Mouse (Mus musculus): ENCODE results near the gene Tle2. TPM values are rescaled to one million over a fixed set of nuclear protein-coding genes. Genes with fewer than 3 reads are reported as not detected.

Tle2 gene
- polyA plus RNA-seq, 1 experiment from 2014 or later = 46.9 TPM

DNA sequence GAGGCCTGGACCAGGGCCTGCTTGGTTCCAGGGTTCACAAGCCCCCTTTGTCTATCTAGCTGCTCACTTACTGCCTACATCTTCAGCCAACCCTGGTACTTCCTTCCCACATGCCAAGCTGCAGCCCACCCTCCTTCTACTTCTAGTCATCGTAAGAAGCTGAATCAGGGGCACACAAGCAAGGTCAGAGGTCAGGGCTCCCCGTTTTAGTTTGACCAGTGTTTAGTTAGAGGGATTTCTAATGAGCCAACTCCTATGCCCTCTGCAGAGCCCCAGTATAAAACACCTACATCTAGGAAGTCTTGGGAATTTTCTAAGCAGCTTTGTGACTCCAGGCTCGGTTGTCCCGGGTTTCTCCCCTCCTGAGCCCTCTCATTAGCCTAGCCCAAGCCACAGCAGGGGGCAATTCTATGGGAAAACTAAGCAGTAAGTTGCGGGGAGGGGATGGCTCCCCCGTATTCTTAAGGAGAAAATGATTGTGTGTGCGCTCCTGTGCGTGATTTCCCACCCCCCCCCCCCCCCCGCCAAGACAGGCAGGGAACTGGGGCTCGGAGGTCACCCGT lies 4.0 kb upstream of the Tle2 start:
- peak; percentile 1; the same call in 1 of the 2 replicates for ATAC-seq (ENCODE audit: low FRiP score, low read depth)
- Histone ChIP-seq H3K4me2 (peak overlapping the region; percentile 84), H3K9ac (no peak overlapping the region), H3K9me3 (no peaks in the 10 kb centered on the region), H3K27ac (replicated peaks) (peak overlapping the region; percentile 82), H3K27me3 (peaks cover 35% of the 10 kb centered on the region), H3K36me3 (peaks cover 10% of the 10 kb centered on the region), H3K4me1 (replicated peaks) (peaks cover 59% of the 10 kb centered on the region), H3K4me3 (peak overlapping the region; percentile 45)
- WGBS = under 1% methylated on average over 8 of the region's 11 CpGs

DNA sequence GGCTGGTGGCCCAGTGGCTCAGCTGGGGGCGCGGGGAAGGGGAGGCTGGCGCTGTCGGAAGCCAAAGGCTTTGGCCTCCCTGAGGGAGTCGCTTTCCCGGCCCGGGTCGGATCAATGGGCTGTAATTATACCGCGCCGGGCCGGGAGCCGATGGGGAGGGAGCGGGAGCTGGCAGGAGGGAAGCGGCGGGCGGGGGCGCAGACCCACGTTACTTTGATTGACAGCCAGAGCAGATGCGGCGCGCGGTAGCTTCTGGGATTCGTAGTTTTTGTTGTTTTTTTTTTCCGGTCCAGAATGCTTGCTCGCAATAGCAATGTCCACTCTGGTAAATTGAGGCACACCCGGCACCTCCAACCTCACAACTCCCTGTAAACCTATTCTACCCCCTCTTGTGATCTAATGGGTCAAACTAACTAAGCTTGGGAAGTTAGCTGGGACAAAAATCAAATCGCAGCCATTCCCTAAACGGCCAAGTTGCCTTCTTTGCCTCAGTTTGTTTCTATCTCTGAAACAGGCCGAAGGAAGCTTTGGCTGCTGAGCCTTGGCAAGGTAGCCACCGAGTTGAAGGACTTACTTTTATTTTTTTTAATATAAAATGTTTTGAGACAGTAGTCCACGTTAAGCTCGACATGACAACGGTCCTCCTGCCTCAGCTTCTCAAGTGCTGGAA lies 3.4 kb upstream of the Tle2 start:
- peaks cover 4% of the 10 kb centered on the region for H3K36me3 ChIP-seq
- no peaks in the 10 kb centered on the region for H3K9me3 ChIP-seq
- H3K9ac ChIP-seq = no peak overlapping the region; the same call in 1 of the 2 replicates
- H3K4me1 ChIP-seq (replicated peaks) = peaks cover 65% of the 10 kb centered on the region
- H3K4me3 ChIP-seq = peak overlapping the region; percentile 45
- WGBS = 0% methylated on average over 34 of the region's 34 CpGs
- peak overlapping the region; percentile 84 for H3K4me2 ChIP-seq
- H3K27me3 ChIP-seq = peaks cover 32% of the 10 kb centered on the region
- ATAC-seq (ENCODE audit: low FRiP score, low read depth) = peak; percentile 55
- H3K27ac ChIP-seq (replicated peaks) = peak overlapping the region; percentile 82

DNA sequence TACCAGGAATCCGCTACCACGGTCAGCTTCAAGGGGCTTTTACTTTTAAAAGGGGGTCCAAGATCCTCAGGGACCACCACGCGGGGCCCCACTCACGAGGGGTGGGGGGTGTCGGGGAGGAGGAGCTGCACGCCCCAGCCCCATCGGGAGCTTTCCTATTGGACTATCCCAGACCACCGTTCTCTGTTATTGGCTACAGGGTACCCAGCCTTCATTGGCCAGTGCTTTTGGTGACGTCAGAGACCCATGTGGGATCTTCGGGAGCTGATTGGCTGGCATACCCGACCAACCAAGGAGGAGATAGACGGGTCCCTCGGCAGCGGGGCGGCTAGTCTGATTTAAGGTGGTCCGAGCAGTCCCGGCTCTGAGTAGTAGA lies 2.9 kb upstream of the Tle2 start:
- Histone ChIP-seq H3K4me3 (peak overlapping the region; percentile 45), H3K36me3 (no peaks in the 10 kb centered on the region), H3K27me3 (peaks cover 34% of the 10 kb centered on the region), H3K27ac (replicated peaks) (peak overlapping the region; percentile 82), H3K4me1 (replicated peaks) (peaks cover 70% of the 10 kb centered on the region), H3K4me2 (peak overlapping the region; percentile 84), H3K9ac (no peak overlapping the region; the same call in 1 of the 2 replicates), H3K9me3 (no peaks in the 10 kb centered on the region)
- WGBS = under 1% methylated on average over 18 of the region's 18 CpGs
- peak; percentile 93 for ATAC-seq (ENCODE audit: low FRiP score, low read depth)

DNA sequence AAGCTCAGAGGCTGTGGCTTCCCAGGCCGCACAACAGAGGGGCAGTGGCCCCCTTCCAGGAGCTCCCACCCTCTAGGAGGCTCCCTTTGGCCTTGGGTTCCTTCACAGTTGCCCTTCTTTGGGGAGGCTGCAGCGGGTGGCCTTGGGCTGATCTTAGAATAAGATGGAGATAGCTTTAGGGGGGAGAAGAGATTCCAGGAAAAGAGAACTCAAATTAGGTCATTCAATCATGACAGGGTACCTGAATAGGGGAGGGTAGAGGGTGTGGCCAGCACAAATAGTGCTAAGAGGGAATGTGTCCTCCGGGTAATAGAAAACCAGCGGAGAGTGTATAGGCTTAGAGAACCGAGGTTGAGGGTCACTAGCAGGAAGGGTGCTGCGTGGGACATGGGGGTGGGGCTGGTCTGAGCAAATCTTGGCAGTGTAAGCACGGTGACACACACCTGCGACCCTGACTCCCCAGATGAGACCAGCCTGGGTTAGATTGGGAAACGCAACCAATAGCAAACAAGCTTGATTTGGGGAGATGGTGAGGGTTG lies 2.2 kb upstream of the Tle2 start:
- Histone ChIP-seq H3K9ac (no peak overlapping the region), H3K4me3 (peak overlapping the region; percentile 45), H3K27ac (replicated peaks) (0 out of 2 replicates have a peak overlapping the region, but pooled peaks have one; percentile 4), H3K9me3 (no peaks in the 10 kb centered on the region), H3K4me1 (replicated peaks) (peaks cover 70% of the 10 kb centered on the region), H3K36me3 (no peaks in the 10 kb centered on the region), H3K4me2 (peak overlapping the region; percentile 84), H3K27me3 (peaks cover 34% of the 10 kb centered on the region)
- peak; percentile 7; the same call in 1 of the 2 replicates for ATAC-seq (ENCODE audit: low FRiP score, low read depth)
- WGBS = 3% methylated on average over 9 of the region's 9 CpGs

DNA sequence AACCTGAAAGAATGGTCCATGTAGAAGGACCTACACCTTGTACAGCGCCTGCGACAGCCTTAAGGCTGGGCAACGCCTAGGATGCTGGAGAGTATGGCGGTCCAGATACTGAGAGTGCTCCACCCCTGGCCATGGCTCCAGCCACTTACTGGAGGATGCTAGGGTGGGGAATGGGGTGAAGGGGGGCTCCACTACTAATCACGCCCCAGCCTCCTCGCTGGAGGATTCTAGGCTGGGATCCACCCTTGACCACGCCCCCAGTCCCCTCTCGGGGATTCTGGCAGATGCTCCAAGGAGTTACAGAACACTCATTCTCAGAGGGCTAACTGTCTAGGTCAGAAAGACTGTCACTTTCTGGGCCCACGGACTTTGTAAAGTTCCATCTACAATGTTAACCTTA lies 1.4 kb upstream of the Tle2 start:
- ATAC-seq (ENCODE audit: low FRiP score, low read depth) = no peak
- 11% methylated on average over 9 of the region's 9 CpGs for WGBS
- Histone ChIP-seq H3K9me3 (no peaks in the 10 kb centered on the region), H3K27me3 (peaks cover 40% of the 10 kb centered on the region), H3K4me3 (no peak overlapping the region), H3K9ac (no peak overlapping the region), H3K27ac (replicated peaks) (no peak overlapping the region), H3K4me1 (replicated peaks) (peaks cover 70% of the 10 kb centered on the region), H3K4me2 (no peak overlapping the region), H3K36me3 (no peaks in the 10 kb centered on the region)

DNA sequence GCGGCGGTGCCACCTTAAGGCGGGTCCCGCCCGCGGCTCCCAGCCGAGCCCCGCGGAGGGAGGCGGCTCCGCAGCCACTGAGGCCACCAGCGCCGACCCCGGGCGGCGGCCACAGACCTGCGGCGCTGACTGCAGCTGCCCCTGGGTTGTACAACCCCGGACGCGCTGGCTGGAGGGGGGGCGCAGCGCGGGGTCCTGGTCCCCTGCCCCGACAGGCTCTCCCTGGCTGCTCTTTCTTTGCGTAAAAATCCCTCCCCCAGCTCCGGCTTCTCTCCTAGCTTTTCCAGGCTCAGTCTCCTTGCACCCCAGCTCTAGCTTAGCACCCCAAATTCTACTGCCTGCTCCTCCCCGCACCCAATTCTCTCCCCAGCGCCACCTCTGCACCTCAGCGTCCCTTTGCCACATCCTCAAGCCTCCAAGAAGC lies 859 bp downstream of the Tle2 start:
- H3K27me3 ChIP-seq = peaks cover 54% of the 10 kb centered on the region
- H3K4me2 ChIP-seq = peak overlapping the region; percentile 86
- peak overlapping the region; percentile 61 for H3K9ac ChIP-seq
- peak overlapping the region; percentile 68 for H3K4me3 ChIP-seq
- WGBS = under 1% methylated on average over 30 of the region's 30 CpGs
- no peaks in the 10 kb centered on the region for H3K36me3 ChIP-seq
- no peaks in the 10 kb centered on the region for H3K9me3 ChIP-seq
- no peak overlapping the region for H3K27ac ChIP-seq (replicated peaks)
- H3K4me1 ChIP-seq (replicated peaks) = peaks cover 52% of the 10 kb centered on the region
- ATAC-seq (ENCODE audit: low FRiP score, low read depth) = no peak

DNA sequence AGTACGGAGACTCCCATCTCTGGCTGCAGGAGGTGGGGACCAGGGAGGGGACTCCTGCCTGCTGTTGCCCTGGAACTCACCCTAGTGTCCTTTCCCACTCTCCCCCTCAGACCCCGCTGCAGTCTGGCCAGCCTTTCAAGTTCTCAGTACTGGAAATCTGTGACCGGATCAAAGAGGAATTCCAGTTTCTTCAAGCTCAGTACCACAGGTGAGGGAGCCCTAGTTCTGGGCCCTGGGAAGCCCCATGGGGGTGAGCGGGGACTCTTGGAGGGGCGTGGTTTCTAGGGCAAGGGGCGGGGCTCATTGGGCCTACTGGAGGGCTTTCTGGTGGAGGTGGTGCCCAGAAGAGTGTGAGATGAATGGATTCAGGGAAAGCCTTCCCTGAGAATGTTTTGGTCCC lies 1.3 kb downstream of the Tle2 start:
- Histone ChIP-seq H3K36me3 (no peaks in the 10 kb centered on the region), H3K4me3 (peak overlapping the region; percentile 68), H3K4me1 (replicated peaks) (peaks cover 51% of the 10 kb centered on the region), H3K4me2 (peak overlapping the region; percentile 86), H3K9ac (peak overlapping the region; percentile 61), H3K9me3 (no peaks in the 10 kb centered on the region), H3K27ac (replicated peaks) (no peak overlapping the region), H3K27me3 (peaks cover 58% of the 10 kb centered on the region)
- ATAC-seq (ENCODE audit: low FRiP score, low read depth) = no peak
- WGBS = 0% methylated on average over 6 of the region's 6 CpGs

DNA sequence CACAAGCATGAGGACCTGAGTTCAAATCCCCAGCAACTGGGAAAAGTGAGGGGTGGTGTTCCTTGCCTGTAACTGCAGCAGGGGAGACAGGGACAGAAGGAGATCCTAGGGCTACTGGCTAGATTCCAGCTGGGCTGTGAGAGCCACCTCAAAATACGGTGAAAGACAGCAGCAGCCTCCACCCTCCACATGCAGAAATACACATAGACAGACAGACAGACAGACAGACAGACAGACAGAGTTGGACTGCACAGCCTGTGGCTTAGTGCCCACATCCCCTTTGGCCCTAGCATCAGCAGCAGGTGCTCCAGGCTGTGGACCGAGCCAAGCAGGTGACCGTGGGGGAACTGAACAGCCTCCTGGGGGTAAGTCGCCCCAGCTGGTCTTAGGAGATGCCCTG lies 5.6 kb downstream of the Tle2 start:
- 63% methylated on average over 4 of the region's 4 CpGs for WGBS
- peaks cover 64% of the 10 kb centered on the region for H3K27me3 ChIP-seq
- 0 out of 2 replicates have a peak, but pooled peaks cover under 1% of the 10 kb centered on the region for H3K36me3 ChIP-seq
- H3K9me3 ChIP-seq = no peaks in the 10 kb centered on the region
- H3K4me2 ChIP-seq = no peak overlapping the region; the same call in 1 of the 2 replicates
- H3K9ac ChIP-seq = no peak overlapping the region
- H3K4me3 ChIP-seq = no peak overlapping the region
- no peak for ATAC-seq (ENCODE audit: low FRiP score, low read depth)
- no peak overlapping the region for H3K27ac ChIP-seq (replicated peaks)
- peaks cover 32% of the 10 kb centered on the region for H3K4me1 ChIP-seq (replicated peaks)

DNA sequence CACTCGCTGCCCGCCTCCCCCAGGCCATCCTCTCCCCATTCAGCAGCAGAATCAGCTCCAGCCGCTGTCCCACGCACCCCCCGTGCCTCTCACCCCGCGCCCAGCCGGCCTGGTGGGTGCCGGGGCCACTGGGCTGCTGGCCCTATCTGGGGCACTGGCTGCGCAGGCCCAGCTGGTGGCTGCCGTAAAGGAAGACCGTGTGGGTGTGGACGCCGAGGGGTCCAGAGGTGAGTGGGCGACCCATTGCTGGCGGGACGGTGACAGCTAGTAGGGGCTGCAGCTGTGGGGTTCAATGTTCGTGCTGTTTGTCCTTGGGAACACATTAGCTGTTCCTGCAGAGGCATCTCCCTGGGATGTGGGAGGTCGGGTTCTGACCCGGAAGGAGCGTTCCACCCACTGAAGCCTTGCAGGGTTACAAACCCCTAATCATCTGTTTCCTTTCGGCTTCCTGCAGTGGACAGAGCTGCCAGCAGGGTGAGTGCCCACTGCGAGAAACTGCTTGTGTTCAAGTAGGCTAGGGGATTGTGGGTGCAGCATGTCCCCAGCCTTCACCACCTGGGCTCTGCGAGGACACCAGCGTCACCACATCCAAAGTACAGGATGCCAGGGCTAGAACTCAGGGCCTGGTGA lies 6.2 kb downstream of the Tle2 start:
- Histone ChIP-seq H3K4me2 (no peak overlapping the region; the same call in 1 of the 2 replicates), H3K4me1 (replicated peaks) (peaks cover 26% of the 10 kb centered on the region), H3K4me3 (no peak overlapping the region), H3K9ac (no peak overlapping the region), H3K9me3 (no peaks in the 10 kb centered on the region), H3K36me3 (peaks cover 4% of the 10 kb centered on the region; the same call in 1 of the 2 replicates), H3K27ac (replicated peaks) (no peak overlapping the region), H3K27me3 (peaks cover 69% of the 10 kb centered on the region)
- WGBS = 57% methylated on average over 25 of the region's 25 CpGs
- ATAC-seq (ENCODE audit: low FRiP score, low read depth) = no peak

DNA sequence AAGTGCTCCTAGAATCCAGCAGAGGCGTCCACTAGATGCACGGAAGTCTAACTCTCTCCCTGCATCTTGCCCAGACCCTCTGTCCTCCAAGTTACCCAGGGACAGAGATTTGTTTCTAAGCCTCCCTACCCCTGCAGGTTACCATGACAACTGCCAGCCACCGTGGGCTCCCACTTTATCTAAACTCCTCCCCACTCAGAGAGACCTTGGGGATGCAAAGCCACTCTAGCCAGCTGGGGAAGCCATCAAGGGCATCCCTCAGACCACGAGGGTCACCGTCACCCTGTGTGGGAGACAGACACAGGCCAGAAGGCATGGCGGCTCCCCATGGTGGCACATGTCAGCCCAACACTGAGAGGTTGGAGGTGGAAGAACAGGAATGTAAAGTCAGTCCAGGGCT lies 9.0 kb downstream of the Tle2 start:
- WGBS = 40% methylated on average over 6 of the region's 6 CpGs
- H3K4me2 ChIP-seq = no peak overlapping the region
- H3K27me3 ChIP-seq = peaks cover 68% of the 10 kb centered on the region

DNA sequence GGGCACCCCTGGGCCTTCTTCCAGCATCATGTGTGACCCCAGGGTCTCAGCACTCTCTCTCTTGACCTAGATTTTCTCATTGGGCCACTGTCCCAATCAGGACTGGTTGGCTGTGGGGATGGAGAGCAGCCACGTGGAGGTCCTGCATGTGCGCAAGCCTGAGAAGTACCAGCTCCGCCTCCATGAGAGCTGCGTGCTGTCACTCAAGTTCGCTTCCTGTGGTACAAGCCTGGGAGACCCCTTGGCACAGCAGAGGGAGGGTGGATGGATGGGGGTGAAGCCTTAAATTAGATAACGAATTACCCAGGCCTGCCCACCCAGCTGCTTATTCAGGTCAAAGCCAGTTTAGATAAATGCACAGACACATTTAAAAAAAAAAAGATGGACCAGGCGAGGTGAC lies 14.4 kb downstream of the Tle2 start:
- WGBS = 59% methylated on average over 7 of the region's 7 CpGs

More for the DNA sequence above, 9.0 kb downstream of the Tle2 start:
- Histone ChIP-seq H3K27ac (replicated peaks) (no peak overlapping the region), H3K4me1 (replicated peaks) (peaks cover 18% of the 10 kb centered on the region), H3K36me3 (peaks cover 6% of the 10 kb centered on the region; the same call in 1 of the 2 replicates), H3K9ac (no peak overlapping the region), H3K9me3 (no peaks in the 10 kb centered on the region), H3K4me3 (no peak overlapping the region)
- no peak for ATAC-seq (ENCODE audit: low FRiP score, low read depth)

DNA sequence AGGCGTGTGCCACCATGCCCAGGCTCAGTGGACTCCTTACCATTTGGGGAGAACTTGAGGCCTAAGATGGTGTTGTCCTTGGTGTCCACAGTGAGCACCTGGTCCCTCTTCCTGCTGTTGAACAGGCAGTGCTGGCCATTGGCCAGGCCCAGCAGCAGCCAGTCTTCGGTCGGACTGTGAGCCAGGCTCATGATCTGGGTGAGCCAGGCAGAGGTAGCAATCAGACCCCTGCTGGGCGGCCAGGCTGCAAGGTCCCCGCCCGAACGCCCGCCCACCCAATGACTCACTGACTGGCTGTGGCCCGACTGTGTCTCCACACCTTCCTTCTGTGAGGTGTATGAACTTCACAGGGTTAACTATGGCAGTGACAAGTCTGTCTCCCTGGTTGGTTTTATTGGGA lies 17.5 kb downstream of the Tle2 start:
- H3K9ac ChIP-seq = no peak overlapping the region
- 70% methylated on average over 9 of the region's 9 CpGs for WGBS
- no peak overlapping the region for H3K4me2 ChIP-seq
- no peak for ATAC-seq (ENCODE audit: low FRiP score, low read depth)
- no peak overlapping the region for H3K4me3 ChIP-seq
- H3K27me3 ChIP-seq = peaks cover 68% of the 10 kb centered on the region
- no peaks in the 10 kb centered on the region for H3K9me3 ChIP-seq
- H3K4me1 ChIP-seq (replicated peaks) = peaks cover 17% of the 10 kb centered on the region
- no peak overlapping the region for H3K27ac ChIP-seq (replicated peaks)
- H3K36me3 ChIP-seq = no peaks in the 10 kb centered on the region

More for the DNA sequence above, 14.4 kb downstream of the Tle2 start:
- Histone ChIP-seq H3K27ac (replicated peaks) (no peak overlapping the region), H3K4me3 (no peak overlapping the region), H3K9me3 (no peaks in the 10 kb centered on the region), H3K27me3 (peaks cover 74% of the 10 kb centered on the region), H3K36me3 (peaks cover 6% of the 10 kb centered on the region; the same call in 1 of the 2 replicates), H3K4me1 (replicated peaks) (no peaks in the 10 kb centered on the region), H3K4me2 (no peak overlapping the region), H3K9ac (no peak overlapping the region)
- ATAC-seq (ENCODE audit: low FRiP score, low read depth) = no peak
